Mouse (Mus musculus) granulocyte monocyte progenitor cell, adult 5-6 weeks (primary cell): ENCODE data around the gene Tst. TPM values are rescaled to one million over a fixed set of nuclear protein-coding genes. Genes with fewer than 3 reads are reported as not detected.

Experiments
- ATAC-seq: replicated peaks from 2 replicates; pipeline ENCODE4 v1.8.0; 2016; ENCODE audit warnings: mild to moderate bottlenecking, moderate TSS enrichment, inconsistent platforms; ENCODE audit not compliant: poor library complexity, severe bottlenecking
- total RNA-seq, 2 experiments: library from RNA; stranded (forward) in 1 of 2; stranded (reverse) in 1 of 2; fragments of 200-712, 200-1000 nt in 1 of 2; fragments of >200 nt in 1 of 2; fragmentation: Nextera tagmentation in 1 of 2; gene quantifications; 2 replicates each; pipeline ENCODE4 v1.2.3; 2014 to 2017

Tst gene
- total RNA-seq, 2 experiments from 2014 or later, result 12.6 to 18.7 TPM

GRCm38 (mm10) chr15:78430874-78431273 lies 25.2 kb upstream of the Tst start:
- no peak for ATAC-seq

- no peak for ATAC-seq
Observed at GRCm38 (mm10) chr15:78429871-78430622, 24.3 kb upstream of the Tst start.

- no peak for ATAC-seq
Observed at GRCm38 (mm10) chr15:78429139-78429459, 23.4 kb upstream of the Tst start.

GRCm38 (mm10) chr15:78428391-78429138 lies 22.9 kb upstream of the Tst start, which contains the start of gene Kctd17:
Gene Kctd17, plus strand, starts transcription at chr15:78428564.
- peak; percentile 34 for ATAC-seq

- no peak for ATAC-seq
Observed at GRCm38 (mm10) chr15:78425230-78425629, 19.5 kb upstream of the Tst start.

GRCm38 (mm10) chr15:78424507-78424906 lies 18.8 kb upstream of the Tst start:
- no peak for ATAC-seq

- peak; percentile 75 for ATAC-seq
Observed at GRCm38 (mm10) chr15:78422046-78422956, 16.6 kb upstream of the Tst start.

GRCm38 (mm10) chr15:78420395-78420794 lies 14.7 kb upstream of the Tst start:
- no peak for ATAC-seq

GRCm38 (mm10) chr15:78416937-78417336 lies 11.2 kb upstream of the Tst start:
- ATAC-seq, result no peak

- ATAC-seq, result no peak
Observed at GRCm38 (mm10) chr15:78414157-78414556, 8.4 kb upstream of the Tst start.

- no peak for ATAC-seq
Observed at GRCm38 (mm10) chr15:78413719-78414117, 8.0 kb upstream of the Tst start.

GRCm38 (mm10) chr15:78413083-78413718 lies 7.5 kb upstream of the Tst start:
- ATAC-seq, result 0 out of 2 replicates have a peak, but pooled peaks have one; percentile 9

- ATAC-seq, result no peak
Observed at GRCm38 (mm10) chr15:78409570-78410052, 3.9 kb upstream of the Tst start.

GRCm38 (mm10) chr15:78406293-78406934 lies 707 bp upstream of the Tst start, which contains the start of gene Mpst:
Gene Mpst, plus strand, starts transcription at chr15:78406416.
- ATAC-seq, result peak; percentile 85

GRCm38 (mm10) chr15:78405098-78405497 lies 609 bp downstream of the Tst start:
- ATAC-seq, result no peak

GRCm38 (mm10) chr15:78403896-78404295 lies 1.8 kb downstream of the Tst start:
- ATAC-seq, result no peak

- no peak for ATAC-seq
Observed at GRCm38 (mm10) chr15:78403301-78403741, 2.4 kb downstream of the Tst start.

- no peak for ATAC-seq
Observed at GRCm38 (mm10) chr15:78402423-78402822, 3.3 kb downstream of the Tst start.

GRCm38 (mm10) chr15:78401921-78402320 lies 3.8 kb downstream of the Tst start:
- peak; percentile 11; the same call in 1 of the 2 replicates for ATAC-seq
